Mouse (Mus musculus) C2C12 (cell line): ENCODE measurements around the gene Tbl1xr1.

Experiments used
- CEBPB ChIP-seq: IDR thresholded peaks from one replicate; pipeline ENCODE4 v1.6.1; 2011; ENCODE audit warnings: low read depth, mild to moderate bottlenecking, control low read depth, moderate library complexity
- CTCF ChIP-seq: IDR thresholded peaks from one replicate; pipeline ENCODE4 v1.5.1; 2011; ENCODE audit not compliant: control insufficient read depth, insufficient read depth, insufficient read length
- FOSL1 ChIP-seq: IDR thresholded peaks from one replicate; pipeline ENCODE4 v1.8.0; 2011; ENCODE audit warnings: mild to moderate bottlenecking, low read length; ENCODE audit not compliant: poor library complexity, insufficient read depth, severe bottlenecking
- MAX ChIP-seq: IDR thresholded peaks from one replicate; pipeline ENCODE4 v1.6.1; 2011; ENCODE audit warnings: mild to moderate bottlenecking, control low read depth
- USF1 ChIP-seq: IDR thresholded peaks from one replicate; pipeline ENCODE4 v1.6.1; 2011; ENCODE audit warnings: low read depth, mild to moderate bottlenecking, control low read depth, moderate library complexity

GRCm38 (mm10) chr3:22138580-22139099 is 62.2 kb downstream of the Tbl1xr1 start:
- TF ChIP-seq CTCF (no peak), MAX (no peak), FOSL1 (no peak), CEBPB (no peak), USF1 (no peak)
